Mouse (Mus musculus): ENCODE data around the gene Poldip2. TPM values are rescaled to one million over a fixed set of nuclear protein-coding genes. Genes with fewer than 3 reads are reported as not detected.

Poldip2 gene
- total and polyA plus RNA-seq, 3 experiments: 102 to 144 (median 103) TPM

DNA sequence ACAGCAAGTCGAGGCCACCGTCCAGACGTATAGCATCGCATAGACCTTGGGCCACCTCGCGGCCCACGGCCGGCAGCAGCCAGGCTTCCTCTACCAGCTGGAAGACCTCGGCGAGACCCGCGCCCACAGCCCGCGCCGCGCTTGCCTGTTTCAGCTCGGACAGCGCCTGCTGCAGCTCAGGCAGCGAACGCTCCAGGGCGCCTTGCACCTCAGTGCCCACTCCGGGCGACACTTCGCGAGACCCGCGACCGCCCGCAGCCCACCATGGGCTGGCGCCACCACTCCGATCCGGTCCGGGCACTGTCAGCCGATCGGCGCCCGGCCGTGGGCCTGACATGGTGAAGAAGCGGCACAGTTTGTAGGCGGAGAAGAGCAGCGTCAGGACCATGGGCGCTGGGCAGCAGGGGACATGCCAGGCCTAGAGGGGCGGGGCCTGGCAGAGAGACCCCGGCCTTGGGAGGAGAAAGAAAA is 14.9 kb upstream of the Poldip2 start:
- DNase-seq (ENCODE audit: extremely low read depth): no peak
- TF ChIP-seq UBTF (IDR thresholded peaks at IDR 0.05; ENCODE audit: low read depth, low read length): peak; percentile 79
- no peak for TF ChIP-seq JUN (IDR thresholded peaks at IDR 0.05; ENCODE audit: insufficient read depth, low read depth, low read length)
- Histone ChIP-seq H3K9ac (ENCODE audit: insufficient read depth, low read depth) (peak overlapping the region; percentile 36), H3K27me3 (replicated peaks) (peaks cover 47% of the 10 kb centered on the region), H3K9me3 (replicated peaks; ENCODE audit: low read length) (no peaks in the 10 kb centered on the region), H3K4me3 (replicated peaks in 1 of 3; ENCODE audit: low read depth in 2 of 3, low read length in 2 of 3, poor library complexity in 1 of 3) (peak overlapping the region; percentile 51 to 73 (median 52)), H3K4me2 (ENCODE audit: insufficient read depth, low read depth, poor library complexity, severe bottlenecking) (peak overlapping the region; percentile 89), H3K4me1 (ENCODE audit: control insufficient read depth in 1 of 2, insufficient read depth in 2 of 2) (peaks cover 5 to 12% of the 10 kb centered on the region in 2 experiments), H3K36me3 (replicated peaks in 1 of 2; ENCODE audit: control insufficient read depth in 1 of 2, insufficient read depth in 1 of 2, low read length in 1 of 2) (no peaks in the 10 kb centered on the region), H3K79me2 (replicated peaks; ENCODE audit: control insufficient read depth, extremely low read depth, insufficient read depth, poor library complexity, severe bottlenecking) (no peaks in the 10 kb centered on the region), H3K27ac (ENCODE audit: insufficient read depth, low read depth) (no peak overlapping the region)
- in situ Hi-C loops (cut with MboI; ENCODE audit: low pct_ligation_motif_present, low pct_unique_long_range_greater_than_20kb, low sequenced_read_pairs) (loop anchor here (5.0 kb wide), 1 partner anchor 35 kb away; no protein-coding TSS in a partner anchor), dilution Hi-C loops (cut with MboI; ENCODE audit: extremely low pct_ligation_motif_present, extremely low pct_unique_long_range_greater_than_20kb, low sequenced_read_pairs) (no loop called here)

GRCm38 (mm10) chr11:78497544-78498522 is 14.2 kb upstream of the Poldip2 start, which contains the start of gene Sarm1:
TSS of gene Sarm1 (minus strand) at chr11:78497754.
- Histone ChIP-seq H3K9me3 (replicated peaks; ENCODE audit: low read length) (no peaks in the 10 kb centered on the region), H3K9ac (ENCODE audit: insufficient read depth, low read depth) (peak within 1 kb of the TSS; percentile 47), H3K27me3 (replicated peaks) (peaks cover 47% of the 10 kb centered on the region), H3K4me1 (ENCODE audit: control insufficient read depth in 1 of 2, insufficient read depth in 2 of 2) (peaks cover 5 to 12% of the 10 kb centered on the region in 2 experiments), H3K4me2 (ENCODE audit: insufficient read depth, low read depth, poor library complexity, severe bottlenecking) (peak within 1 kb of the TSS; percentile 89), H3K79me2 (replicated peaks; ENCODE audit: control insufficient read depth, extremely low read depth, insufficient read depth, poor library complexity, severe bottlenecking) (no peaks in the 10 kb centered on the region), H3K36me3 (replicated peaks in 1 of 2; ENCODE audit: control insufficient read depth in 1 of 2, insufficient read depth in 1 of 2, low read length in 1 of 2) (peaks cover 0 to under 1% of the 10 kb centered on the region in 2 experiments), H3K4me3 (replicated peaks in 1 of 3; ENCODE audit: low read depth in 2 of 3, low read length in 2 of 3, poor library complexity in 1 of 3) (peak within 1 kb of the TSS; percentile 52 to 88 (median 73)), H3K27ac (ENCODE audit: insufficient read depth, low read depth) (no peak within 1 kb of the TSS)
- dilution Hi-C loops (cut with MboI; ENCODE audit: extremely low pct_ligation_motif_present, extremely low pct_unique_long_range_greater_than_20kb, low sequenced_read_pairs): no loop called here
- in situ Hi-C loops (cut with MboI; ENCODE audit: low pct_ligation_motif_present, low pct_unique_long_range_greater_than_20kb, low sequenced_read_pairs): loop anchor here (5.0 kb wide), 1 partner anchor 36 kb away; no protein-coding TSS in a partner anchor
- DNase-seq (ENCODE audit: extremely low read depth): peak; percentile 99
- peak; percentile 89 for TF ChIP-seq ZNF384 (IDR thresholded peaks at IDR 0.05; ENCODE audit: low read depth, low read length)
- no peak; the same call in 1 of the 2 replicates for TF ChIP-seq JUN (IDR thresholded peaks at IDR 0.05; ENCODE audit: insufficient read depth, low read depth, low read length)
- no peak for TF ChIP-seq RAD21 (IDR thresholded peaks at IDR 0.05; ENCODE audit: low read depth, low read length)
- TF ChIP-seq SMC3 (IDR thresholded peaks at IDR 0.05; ENCODE audit: low read depth, low read length): no peak
- no peak for TF ChIP-seq CHD1 (IDR thresholded peaks at IDR 0.05; ENCODE audit: low read depth, low read length)
- TF ChIP-seq ZKSCAN1 (IDR thresholded peaks at IDR 0.05; ENCODE audit: borderline replicate concordance, low read depth, low read length): no peak
- TF ChIP-seq ZMIZ1 (IDR thresholded peaks at IDR 0.05; ENCODE audit: low read depth, low read length): peak; percentile 66; the same call in 1 of the 2 replicates
- no peak for TF ChIP-seq JUND (conservative IDR thresholded peaks at IDR 0.05; ENCODE audit: low read depth, low read length)
- peak; percentile 71; the same call in 1 of the 2 replicates for TF ChIP-seq SIN3A (IDR thresholded peaks at IDR 0.05; ENCODE audit: low read length)
- no peak for TF ChIP-seq PAX5 (IDR thresholded peaks at IDR 0.05; ENCODE audit: low read length)
- peak; percentile 93 for TF ChIP-seq NELFE (IDR thresholded peaks at IDR 0.05; ENCODE audit: low read depth, low read length)
- TF ChIP-seq MAZ (IDR thresholded peaks at IDR 0.05; ENCODE audit: low read depth, low read length): no peak
- no peak for TF ChIP-seq ZC3H11A (IDR thresholded peaks at IDR 0.05; ENCODE audit: low read depth, low read length)
- TF ChIP-seq NRF1 (IDR thresholded peaks at IDR 0.05; ENCODE audit: low read depth, low read length): peak; percentile 98
- peak; percentile 79; the same call in 1 of the 2 replicates for TF ChIP-seq MXI1 (IDR thresholded peaks at IDR 0.05; ENCODE audit: low read depth, low read length)
- no peak for TF ChIP-seq GABPA (IDR thresholded peaks at IDR 0.05; ENCODE audit: insufficient replicate concordance, low read depth, low read length)
- no peak for TF ChIP-seq MAFK (IDR thresholded peaks at IDR 0.05; ENCODE audit: insufficient replicate concordance, low read length)
- TF ChIP-seq MYC (IDR thresholded peaks at IDR 0.05; ENCODE audit: low read depth, low read length): 0 out of 2 replicates have a peak, but pooled peaks have one; percentile 66
- no peak for TF ChIP-seq E2F4 (IDR thresholded peaks at IDR 0.05; ENCODE audit: insufficient replicate concordance, low read depth, low read length)
- TF ChIP-seq KAT2A (IDR thresholded peaks at IDR 0.05; ENCODE audit: insufficient replicate concordance, low read length): no peak
- TF ChIP-seq EP300 (IDR thresholded peaks at IDR 0.05; ENCODE audit: low read length): no peak
- peak; percentile 75; the same call in 1 of the 2 replicates for TF ChIP-seq UBTF (IDR thresholded peaks at IDR 0.05; ENCODE audit: low read depth, low read length)
- TF ChIP-seq RCOR1 (conservative IDR thresholded peaks at IDR 0.05; ENCODE audit: low read depth, low read length): no peak
- TF ChIP-seq BHLHE40 (IDR thresholded peaks at IDR 0.05; ENCODE audit: low read depth, low read length): no peak
- TF ChIP-seq USF2 (conservative IDR thresholded peaks at IDR 0.05; ENCODE audit: low read depth, low read length): no peak
- TF ChIP-seq POLR2A (IDR thresholded peaks at IDR 0.05; ENCODE audit: low read depth, low read length): peak; percentile 96
- peak; percentile 74; the same call in 1 of the 2 replicates for TF ChIP-seq TCF12 (IDR thresholded peaks at IDR 0.05; ENCODE audit: low read depth, low read length)
- no peak for TF ChIP-seq MEF2A (IDR thresholded peaks at IDR 0.05; ENCODE audit: borderline replicate concordance, low read depth, low read length)
